ENCODE assay signal across 8 mouse cellular contexts in genomic region chr19:5662981-5663913, GRCm38 (mm10). TPM values are rescaled to one million over a fixed set of nuclear protein-coding genes. Genes with fewer than 3 reads are reported as not detected.
A peak's percentile ranks its signal among the peaks of the same experiment; 100 is the strongest.
DNase-seq lines count a peak whose midpoint lies in the region; ATAC-seq and TF ChIP-seq lines count a peak whose summit lies in the region.

Sipa1 (minus strand) TSS chr19:5663707.

- no peaks in the 10 kb centered on the region for H3K9me3 ChIP-seq in CH12.LX (replicated peaks; ENCODE audit: low read length)
- no peaks in the 10 kb centered on the region for H3K9me3 ChIP-seq in forebrain, embryonic 10.5 days
- no peaks in the 10 kb centered on the region for H3K9me3 ChIP-seq in heart, embryonic 14.5 days (ENCODE audit: control insufficient read depth, low read length)
- no peaks in the 10 kb centered on the region for H3K9me3 ChIP-seq in liver, embryonic 11.5 days (ENCODE audit: control insufficient read depth, low read length)

- peak within 1 kb of the TSS; percentile 6 for H3ac ChIP-seq in myocyte (ENCODE audit: control insufficient read depth, insufficient read length)

- no peak; the same call in 1 of the 2 replicates for TF ChIP-seq RAD21 in CH12.LX (IDR thresholded peaks at IDR 0.05; ENCODE audit: low read depth, low read length)

- ATAC-seq in heart, embryonic 14.5 days (ENCODE audit: insufficient number of reproducible peaks, insufficient read depth, low FRiP score, low read depth): peak; percentile 92
- peak; percentile 90 for ATAC-seq in liver, embryonic 11.5 days (replicated peaks; ENCODE audit: low FRiP score)

- TF ChIP-seq EP300 in CH12.LX (IDR thresholded peaks at IDR 0.05; ENCODE audit: low read length): no peak

- TF ChIP-seq CTCF in CH12.LX (conservative IDR thresholded peaks at IDR 0.05 in 1 of 2, IDR thresholded peaks at IDR 0.05 in 1 of 2; ENCODE audit: low read depth in 2 of 2, low read length in 2 of 2): no peak

- H3K9ac ChIP-seq in CH12.LX (ENCODE audit: insufficient read depth, low read depth): peak within 1 kb of the TSS; percentile 70
- H3K9ac ChIP-seq in heart, embryonic 14.5 days (ENCODE audit: low read length): peak within 1 kb of the TSS; percentile 72
- H3K9ac ChIP-seq in liver, embryonic 11.5 days (ENCODE audit: low read depth, low read length): peak within 1 kb of the TSS; percentile 71

- peak; percentile 85 for TF ChIP-seq POLR2A in CH12.LX (IDR thresholded peaks at IDR 0.05; ENCODE audit: low read depth, low read length)
- peak; percentile 96 for TF ChIP-seq POLR2A in myocyte (IDR thresholded peaks at IDR 0.05; ENCODE audit: insufficient read length, low read depth)

- H3K27me3 ChIP-seq in CH12.LX (replicated peaks) (no peaks in the 10 kb centered on the region), myocyte (ENCODE audit: control insufficient read depth, insufficient read depth, insufficient read length) (no peaks in the 10 kb centered on the region)
- no peaks in the 10 kb centered on the region for H3K27me3 ChIP-seq in forebrain, embryonic 10.5 days (ENCODE audit: poor library complexity, severe bottlenecking)
- no peaks in the 10 kb centered on the region for H3K27me3 ChIP-seq in heart, embryonic 14.5 days (ENCODE audit: control insufficient read depth, insufficient read depth, low read length)
- H3K27me3 ChIP-seq in liver, embryonic 11.5 days (replicated peaks; ENCODE audit: control insufficient read depth, insufficient read depth, low read length): no peaks in the 10 kb centered on the region
- no peaks in the 10 kb centered on the region for H3K27me3 ChIP-seq in splenic B cell, adult 2 months (ENCODE audit: control insufficient read depth, insufficient read depth, low read length, poor library complexity, severe bottlenecking)

- H3K4me3 ChIP-seq in CH12.LX (replicated peaks in 1 of 3; ENCODE audit: low read depth in 2 of 3, low read length in 2 of 3, poor library complexity in 1 of 3): peak within 1 kb of the TSS; percentile 62 to 94 (median 81)
- H3K4me3 ChIP-seq in forebrain, embryonic 10.5 days: peak within 1 kb of the TSS; percentile 63
- H3K4me3 ChIP-seq in heart, embryonic 14.5 days (ENCODE audit: control insufficient read depth in 1 of 2, insufficient read depth in 1 of 2, low read depth in 1 of 2, low read length in 2 of 2): peak within 1 kb of the TSS; percentile 60 to 78
- peak within 1 kb of the TSS; percentile 61 for H3K4me3 ChIP-seq in liver, embryonic 11.5 days (ENCODE audit: low read depth, low read length)
- H3K4me3 ChIP-seq in myocyte: peak within 1 kb of the TSS; percentile 46

- WGBS in forebrain, embryonic 10.5 days: 2% methylated on average over 32 of the region's 32 CpGs
- WGBS in heart, embryonic 14.5 days: 3% methylated on average over 32 of the region's 32 CpGs
- 2% methylated on average over 32 of the region's 32 CpGs for WGBS in liver, embryonic 11.5 days

- H3K36me3 ChIP-seq in CH12.LX (replicated peaks in 1 of 2; ENCODE audit: control insufficient read depth in 1 of 2, insufficient read depth in 1 of 2, low read length in 1 of 2) (peaks cover 42 to 61% of the 10 kb centered on the region in 2 experiments), myocyte (ENCODE audit: control insufficient read depth, insufficient read depth) (no peaks in the 10 kb centered on the region)
- peaks cover 54% of the 10 kb centered on the region for H3K36me3 ChIP-seq in forebrain, embryonic 10.5 days (replicated peaks)
- peaks cover 50% of the 10 kb centered on the region for H3K36me3 ChIP-seq in heart, embryonic 14.5 days (ENCODE audit: control insufficient read depth, insufficient read depth, low read length)
- peaks cover 28% of the 10 kb centered on the region for H3K36me3 ChIP-seq in liver, embryonic 11.5 days (ENCODE audit: control insufficient read depth, insufficient read depth, low read length)
- peaks cover 17% of the 10 kb centered on the region for H3K36me3 ChIP-seq in splenic B cell, adult 2 months (ENCODE audit: control insufficient read depth, insufficient read depth, low read length, poor library complexity, severe bottlenecking)

- H3K79me2 ChIP-seq in CH12.LX (replicated peaks; ENCODE audit: control insufficient read depth, extremely low read depth, insufficient read depth, poor library complexity, severe bottlenecking) (peaks cover 6% of the 10 kb centered on the region; the same call in 1 of the 2 replicates), myocyte (ENCODE audit: control insufficient read depth, insufficient read depth) (no peaks in the 10 kb centered on the region)

- in situ Hi-C loops in CH12.LX (cut with MboI; ENCODE audit: low pct_ligation_motif_present, low pct_unique_long_range_greater_than_20kb, low sequenced_read_pairs): no loop called here

- peaks cover 14 to 36% of the 10 kb centered on the region in 2 experiments for H3K4me1 ChIP-seq in CH12.LX (ENCODE audit: control insufficient read depth in 1 of 2, insufficient read depth in 2 of 2)
- peaks cover 40% of the 10 kb centered on the region for H3K4me1 ChIP-seq in forebrain, embryonic 10.5 days
- H3K4me1 ChIP-seq in heart, embryonic 14.5 days (ENCODE audit: control insufficient read depth in 2 of 2, insufficient read depth in 2 of 2, low read length in 2 of 2): peaks cover 10 to 23% of the 10 kb centered on the region in 2 experiments
- peaks cover 57% of the 10 kb centered on the region for H3K4me1 ChIP-seq in liver, embryonic 11.5 days (replicated peaks; ENCODE audit: control insufficient read depth, insufficient read depth, low read length)

- H3K4me2 ChIP-seq in CH12.LX (ENCODE audit: insufficient read depth, low read depth, poor library complexity, severe bottlenecking): peak within 1 kb of the TSS; percentile 81
- H3K4me2 ChIP-seq in heart, embryonic 14.5 days (ENCODE audit: low read length): peak within 1 kb of the TSS; percentile 73
- H3K4me2 ChIP-seq in liver, embryonic 11.5 days: peak within 1 kb of the TSS; percentile 85
- peak within 1 kb of the TSS; percentile 78 for H3K4me2 ChIP-seq in myocyte (ENCODE audit: low read depth)

- peak; percentile 89 for DNase-seq in CH12.LX (ENCODE audit: extremely low read depth)
- peak; percentile 90 for DNase-seq in c-Kit-positive CD71-negative TER-119-negative erythroid progenitor cells, embryonic 14.5 days (ENCODE audit: low read depth)
- DNase-seq in forebrain, embryonic 10.5 days (ENCODE audit: extremely low spot score, low spot score): peak; percentile 85
- peak; percentile 97 for DNase-seq in kidney, postnatal 10 days
- DNase-seq in liver, embryonic 11.5 days (ENCODE audit: low spot score): peak; percentile 96
- peak; percentile 91 for DNase-seq in splenic B cell, adult 2 months (ENCODE audit: low read depth, low spot score)

- dilution Hi-C loops in CH12.LX (cut with MboI; ENCODE audit: extremely low pct_ligation_motif_present, extremely low pct_unique_long_range_greater_than_20kb, low sequenced_read_pairs): no loop called here

- H3K27ac ChIP-seq in CH12.LX (ENCODE audit: insufficient read depth, low read depth): peak within 1 kb of the TSS; percentile 39
- H3K27ac ChIP-seq in forebrain, embryonic 10.5 days: peak within 1 kb of the TSS; percentile 86
- H3K27ac ChIP-seq in heart, embryonic 14.5 days (replicated peaks in 1 of 2; ENCODE audit: control insufficient read depth in 1 of 2, insufficient read depth in 1 of 2, low read depth in 2 of 2, low read length in 2 of 2): peak within 1 kb of the TSS; percentile 87 to 88
- peak within 1 kb of the TSS; percentile 91 for H3K27ac ChIP-seq in liver, embryonic 11.5 days (ENCODE audit: low read depth, low read length)

TF ChIP-seq in CH12.LX, 34 proteins besides CTCF, POLR2A, EP300 and RAD21 (continues in another document):
- TF ChIP-seq BHLHE40 (IDR thresholded peaks at IDR 0.05; ENCODE audit: low read depth, low read length) (no peak), HCFC1 (IDR thresholded peaks at IDR 0.05; ENCODE audit: low read depth, low read length) (no peak), NELFE (IDR thresholded peaks at IDR 0.05; ENCODE audit: low read depth, low read length) (0 out of 2 replicates have a peak, but pooled peaks have one; percentile 61), MAZ (IDR thresholded peaks at IDR 0.05; ENCODE audit: low read depth, low read length) (no peak), ZKSCAN1 (IDR thresholded peaks at IDR 0.05; ENCODE audit: borderline replicate concordance, low read depth, low read length) (no peak), ZMIZ1 (IDR thresholded peaks at IDR 0.05; ENCODE audit: low read depth, low read length) (peak; percentile 73; the same call in 1 of the 2 replicates), ETS1 (conservative IDR thresholded peaks at IDR 0.05; ENCODE audit: low read depth, low read length) (no peak), CHD2 (IDR thresholded peaks at IDR 0.05; ENCODE audit: low read length) (no peak), ELF1 (IDR thresholded peaks at IDR 0.05; ENCODE audit: low read depth, low read length) (peak; percentile 55), ZC3H11A (IDR thresholded peaks at IDR 0.05; ENCODE audit: low read depth, low read length) (no peak), IRF4 (IDR thresholded peaks at IDR 0.05; ENCODE audit: low read depth, low read length) (no peak)

TF ChIP-seq in myocyte, 11 proteins besides CTCF, POLR2A, EP300 and RAD21:
- no peak for TF ChIP-seq MYOG (IDR thresholded peaks at IDR 0.05; ENCODE audit: control insufficient read depth in 1 of 3, insufficient read depth in 1 of 3, insufficient read length in 2 of 3, low read depth in 2 of 3)
- peak; percentile 98 for TF ChIP-seq POLR2AphosphoS2 (IDR thresholded peaks at IDR 0.05; ENCODE audit: insufficient read length, low read depth)
- TF ChIP-seq TCF3 (IDR thresholded peaks at IDR 0.05; ENCODE audit: insufficient read length, low read depth): no peak
- TF ChIP-seq REST (IDR thresholded peaks at IDR 0.05; ENCODE audit: insufficient read depth, insufficient read length): no peak
- TF ChIP-seq CEBPB (IDR thresholded peaks at IDR 0.05; ENCODE audit: insufficient read depth, poor library complexity, severe bottlenecking): no peak
- TF ChIP-seq SRF (IDR thresholded peaks at IDR 0.05; ENCODE audit: control insufficient read depth, insufficient read length, low read depth): no peak
- no peak for TF ChIP-seq MAX (IDR thresholded peaks at IDR 0.05; ENCODE audit: low read depth)
- TF ChIP-seq USF1 (IDR thresholded peaks at IDR 0.05; ENCODE audit: low read depth): no peak
- peak; percentile 30 for TF ChIP-seq E2F4 (IDR thresholded peaks at IDR 0.05; ENCODE audit: insufficient read depth)
- TF ChIP-seq MYOD1 (IDR thresholded peaks at IDR 0.05; ENCODE audit: control insufficient read depth in 1 of 3, insufficient read length in 2 of 3, low read depth in 2 of 3): peak in 1 of 3 experiments; percentile 3
- TF ChIP-seq TCF12 (IDR thresholded peaks at IDR 0.05; ENCODE audit: insufficient read depth, poor library complexity, severe bottlenecking): no peak

RNA-seq across cellular contexts. Expression of gene Sipa1, which starts in this region (rescaled TPM):
- total RNA-seq in CH12.LX (2012; rRNA removed): 48.9 and 51.1 TPM in 2 replicates
- 17.6 and 18.8 TPM in 2 replicates for total RNA-seq in CH12.LX (2014; rRNA removed)
- 47.6 and 54.6 TPM in 2 replicates for polyA plus RNA-seq in CH12.LX (2012; ENCODE audit: insufficient read length, low read depth)
- 20.9 and 21.1 TPM in 2 replicates for polyA plus RNA-seq in forebrain, embryonic 10.5 days (2016; fragmentation: Nextera tagmentation; extraction: Ambion mirVana)
- polyA plus RNA-seq in heart, embryonic 14.5 days (2014; fragmentation: Nextera tagmentation; extraction: Ambion mirVana): 16.7 and 17.2 TPM in 2 replicates
- polyA plus RNA-seq in liver, embryonic 11.5 days (2014; fragmentation: Nextera tagmentation; extraction: Ambion mirVana): 32.3 and 34.8 TPM in 2 replicates
- polyA plus RNA-seq in myocyte (2012; fragmentation: generic; extraction: Trizol): 14.4 TPM

Comparison
In these comparisons a context has a peak if more than half of its experiments do, and no peak if none do; other contexts are left out.
1. Peak in every context shown above with its lines: DNase-seq, ATAC-seq, H3K4me3 ChIP-seq and H3K27ac ChIP-seq.
2. H3K27ac ChIP-seq: peak in every context shown above with its lines; median percentile 91 in liver, embryonic 11.5 days; 88 in heart, embryonic 14.5 days; 86 in forebrain, embryonic 10.5 days; 39 in CH12.LX.